ENCODE assay signal across 1 mouse cellular context in the genomic region with DNA sequence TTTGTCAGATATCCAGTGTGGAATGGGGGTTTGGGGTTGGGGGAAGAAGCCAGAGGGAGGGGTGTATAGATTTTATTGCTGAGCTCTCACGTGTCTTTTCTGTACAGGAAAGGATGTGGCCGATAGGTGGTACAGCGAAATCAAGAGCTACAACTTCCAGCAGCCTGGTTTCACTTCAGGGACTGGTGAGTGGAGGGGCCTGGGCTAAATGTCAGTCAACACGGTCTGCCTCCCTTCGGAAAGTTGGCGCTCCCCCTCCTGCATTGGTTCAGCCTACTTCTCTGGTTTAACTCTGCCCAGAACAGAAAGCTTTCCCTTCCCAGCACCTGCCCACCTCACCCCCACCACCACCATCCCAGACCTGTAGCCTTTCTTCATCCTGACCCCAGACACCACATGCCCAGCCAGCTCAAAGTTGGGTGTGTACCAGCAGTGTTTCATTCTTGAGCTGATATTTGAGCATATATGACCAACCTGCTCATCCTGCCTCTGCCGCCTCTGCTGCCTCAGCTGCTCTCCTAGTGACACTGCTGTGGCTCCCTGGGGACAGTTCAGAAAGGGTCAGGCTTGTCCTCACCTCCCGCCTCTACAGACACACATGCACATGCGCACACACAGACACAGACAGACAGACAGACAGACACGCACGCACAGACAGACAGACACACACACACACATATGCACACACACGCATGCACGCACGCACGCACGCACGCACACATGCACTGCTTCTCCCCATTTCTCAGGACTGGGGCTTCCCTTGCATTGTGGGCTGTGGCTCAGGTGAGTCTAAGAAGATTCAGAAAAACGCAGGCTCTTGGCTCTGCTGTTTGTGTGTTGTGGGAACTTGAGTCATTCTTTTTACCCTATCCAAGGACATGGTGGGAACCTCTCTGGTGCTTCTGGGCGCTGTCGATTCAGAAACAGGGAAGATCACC.
TF ChIP-seq lines count a peak whose summit lies in the region.

No protein-coding gene starts in this region.

TF ChIP-seq in CH12.LX, 34 proteins besides CTCF, POLR2A, EP300 and RAD21 (continued from another document):
- TF ChIP-seq SIN3A (IDR thresholded peaks at IDR 0.05; ENCODE audit: low read length) (peak; percentile 54; the same call in 1 of the 2 replicates), GABPA (IDR thresholded peaks at IDR 0.05; ENCODE audit: insufficient replicate concordance, low read depth, low read length) (no peak), PAX5 (IDR thresholded peaks at IDR 0.05; ENCODE audit: low read length) (no peak), MEF2A (IDR thresholded peaks at IDR 0.05; ENCODE audit: borderline replicate concordance, low read depth, low read length) (no peak), ZKSCAN1 (IDR thresholded peaks at IDR 0.05; ENCODE audit: borderline replicate concordance, low read depth, low read length) (no peak), TCF12 (IDR thresholded peaks at IDR 0.05; ENCODE audit: low read depth, low read length) (peak; percentile 63; the same call in 1 of the 2 replicates), MAFK (IDR thresholded peaks at IDR 0.05; ENCODE audit: insufficient replicate concordance, low read length) (0 out of 2 replicates have a peak, but pooled peaks have one; percentile 26), JUND (conservative IDR thresholded peaks at IDR 0.05; ENCODE audit: low read depth, low read length) (no peak), USF2 (conservative IDR thresholded peaks at IDR 0.05; ENCODE audit: low read depth, low read length) (no peak), RCOR1 (conservative IDR thresholded peaks at IDR 0.05; ENCODE audit: low read depth, low read length) (no peak; the same call in 1 of the 2 replicates), MYC (IDR thresholded peaks at IDR 0.05; ENCODE audit: low read depth, low read length) (peak; percentile 34; the same call in 1 of the 2 replicates), MXI1 (IDR thresholded peaks at IDR 0.05; ENCODE audit: low read depth, low read length) (peak; percentile 30), E2F4 (IDR thresholded peaks at IDR 0.05; ENCODE audit: insufficient replicate concordance, low read depth, low read length) (no peak), POLR2AphosphoS2 (IDR thresholded peaks at IDR 0.05; ENCODE audit: low read depth, low read length) (no peak), MAZ (IDR thresholded peaks at IDR 0.05; ENCODE audit: low read depth, low read length) (peak; percentile 66; the same call in 1 of the 2 replicates), MAX (IDR thresholded peaks at IDR 0.05; ENCODE audit: low read length) (0 out of 2 replicates have a peak, but pooled peaks have one; percentile 36), UBTF (IDR thresholded peaks at IDR 0.05; ENCODE audit: low read depth, low read length) (0 out of 2 replicates have a peak, but pooled peaks have one; percentile 30), CHD2 (IDR thresholded peaks at IDR 0.05; ENCODE audit: low read length) (peak; percentile 50; the same call in 1 of the 2 replicates), ZC3H11A (IDR thresholded peaks at IDR 0.05; ENCODE audit: low read depth, low read length) (no peak), ZNF384 (IDR thresholded peaks at IDR 0.05; ENCODE audit: low read depth, low read length) (no peak), JUN (IDR thresholded peaks at IDR 0.05; ENCODE audit: insufficient read depth, low read depth, low read length) (no peak), USF1 (IDR thresholded peaks at IDR 0.05; ENCODE audit: low read depth, low read length) (no peak)
